Mouse (Mus musculus) E14TG2a.4 (cell line): ENCODE measurements around the gene Dis3.

ENCODE experiments used
- CTCF ChIP-seq: conservative IDR thresholded peaks from 2 replicates; pipeline ENCODE4 v1.5.1; 2014; ENCODE audit warnings: low read length
- POU5F1 ChIP-seq: IDR thresholded peaks from 2 replicates; pipeline ENCODE4 v1.6.1; 2014; ENCODE audit warnings: low read length, borderline replicate concordance

DNA sequence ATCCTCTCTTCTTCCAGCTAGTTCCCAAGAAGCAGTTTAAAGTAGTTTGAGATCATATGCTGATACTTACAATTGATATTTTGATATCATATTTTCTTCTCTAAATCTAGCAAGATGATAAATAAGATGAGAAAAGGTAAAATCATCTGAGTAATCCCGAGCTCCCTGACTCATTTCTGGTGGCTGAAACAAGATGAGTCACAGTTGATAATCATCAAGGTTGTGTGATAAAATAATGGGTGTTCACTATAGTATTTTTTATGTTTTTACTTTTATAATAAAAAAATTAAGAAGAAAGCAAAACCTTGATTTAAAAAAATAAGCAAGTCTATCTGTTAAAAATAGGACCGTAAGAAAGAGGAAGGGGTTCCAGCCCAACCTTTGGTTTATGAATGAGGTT is 34.5 kb upstream of the Dis3 start:
- TF ChIP-seq CTCF (no peak), POU5F1 (no peak)
